Mouse (Mus musculus): ENCODE data around the gene Slc26a11. TPM values are rescaled to one million over a fixed set of nuclear protein-coding genes. Genes with fewer than 3 reads are reported as not detected.

The Slc26a11 gene
- total and polyA plus RNA-seq, 3 experiments, result 1.4 to 3.3 (median 2.6) TPM

DNA sequence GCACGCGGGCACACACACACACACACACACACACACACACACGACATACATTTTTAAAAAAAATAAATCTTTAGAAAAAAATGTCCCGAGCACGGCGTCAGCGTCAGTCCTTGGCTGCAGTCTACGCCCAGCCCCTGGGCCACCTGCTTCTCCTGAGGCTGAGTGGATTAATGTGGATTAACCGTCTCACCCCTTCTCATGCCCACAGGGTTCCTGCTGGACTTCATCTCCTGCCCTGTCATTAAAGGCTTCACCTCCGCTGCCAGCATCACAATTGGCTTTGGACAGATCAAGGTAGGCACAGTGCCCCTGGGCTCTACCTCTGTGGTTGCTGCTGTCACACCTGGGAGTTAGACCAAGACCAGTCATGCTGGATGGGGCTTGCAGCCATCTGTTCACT, 3.7 kb downstream of the Slc26a11 start:
- no peaks in the 10 kb centered on the region for H3K27me3 ChIP-seq (replicated peaks)
- H3K79me2 ChIP-seq (replicated peaks; ENCODE audit: control insufficient read depth, extremely low read depth, insufficient read depth, poor library complexity, severe bottlenecking), result no peaks in the 10 kb centered on the region
- H3K4me3 ChIP-seq (replicated peaks in 1 of 3; ENCODE audit: low read depth in 2 of 3, low read length in 2 of 3, poor library complexity in 1 of 3), result no peak overlapping the region
- H3K9me3 ChIP-seq (replicated peaks; ENCODE audit: low read length), result no peaks in the 10 kb centered on the region
- DNase-seq (ENCODE audit: extremely low read depth), result no peak
- no peak overlapping the region for H3K4me2 ChIP-seq (ENCODE audit: insufficient read depth, low read depth, poor library complexity, severe bottlenecking)
- no peak overlapping the region for H3K27ac ChIP-seq (ENCODE audit: insufficient read depth, low read depth)
- H3K36me3 ChIP-seq (replicated peaks in 1 of 2; ENCODE audit: control insufficient read depth in 1 of 2, insufficient read depth in 1 of 2, low read length in 1 of 2), result peaks cover 13 to 44% of the 10 kb centered on the region in 2 experiments
- peaks cover 12 to 15% of the 10 kb centered on the region in 2 experiments for H3K4me1 ChIP-seq (ENCODE audit: control insufficient read depth in 1 of 2, insufficient read depth in 2 of 2)
- H3K9ac ChIP-seq (ENCODE audit: insufficient read depth, low read depth), result no peak overlapping the region
- in situ Hi-C loops (cut with MboI; ENCODE audit: low pct_ligation_motif_present, low pct_unique_long_range_greater_than_20kb, low sequenced_read_pairs), result no loop called here
- dilution Hi-C loops (cut with MboI; ENCODE audit: extremely low pct_ligation_motif_present, extremely low pct_unique_long_range_greater_than_20kb, low sequenced_read_pairs), result no loop called here
- TF ChIP-seq TCF12 (IDR thresholded peaks at IDR 0.05; ENCODE audit: low read depth, low read length) (no peak), E2F4 (IDR thresholded peaks at IDR 0.05; ENCODE audit: insufficient replicate concordance, low read depth, low read length) (no peak), MEF2A (IDR thresholded peaks at IDR 0.05; ENCODE audit: borderline replicate concordance, low read depth, low read length) (no peak), ETS1 (conservative IDR thresholded peaks at IDR 0.05; ENCODE audit: low read depth, low read length) (no peak), ZMIZ1 (IDR thresholded peaks at IDR 0.05; ENCODE audit: low read depth, low read length) (no peak), JUND (conservative IDR thresholded peaks at IDR 0.05; ENCODE audit: low read depth, low read length) (no peak), ZKSCAN1 (IDR thresholded peaks at IDR 0.05; ENCODE audit: borderline replicate concordance, low read depth, low read length) (no peak), MAFK (IDR thresholded peaks at IDR 0.05; ENCODE audit: insufficient replicate concordance, low read length) (no peak), CHD2 (IDR thresholded peaks at IDR 0.05; ENCODE audit: low read length) (no peak), NRF1 (IDR thresholded peaks at IDR 0.05; ENCODE audit: low read depth, low read length) (no peak), HCFC1 (IDR thresholded peaks at IDR 0.05; ENCODE audit: low read depth, low read length) (no peak), RCOR1 (conservative IDR thresholded peaks at IDR 0.05; ENCODE audit: low read depth, low read length) (no peak), MAX (IDR thresholded peaks at IDR 0.05; ENCODE audit: low read length) (no peak), SIN3A (IDR thresholded peaks at IDR 0.05; ENCODE audit: low read length) (no peak), JUN (IDR thresholded peaks at IDR 0.05; ENCODE audit: insufficient read depth, low read depth, low read length) (no peak)

GRCm38 (mm10) chr11:119362769-119363533, 7.6 kb downstream of the Slc26a11 start:
- Histone ChIP-seq H3K4me2 (ENCODE audit: insufficient read depth, low read depth, poor library complexity, severe bottlenecking) (no peak overlapping the region), H3K9ac (ENCODE audit: insufficient read depth, low read depth) (no peak overlapping the region), H3K9me3 (replicated peaks; ENCODE audit: low read length) (peaks cover 7% of the 10 kb centered on the region), H3K36me3 (replicated peaks in 1 of 2; ENCODE audit: control insufficient read depth in 1 of 2, insufficient read depth in 1 of 2, low read length in 1 of 2) (peaks cover 15 to 46% of the 10 kb centered on the region in 2 experiments), H3K27me3 (replicated peaks) (no peaks in the 10 kb centered on the region), H3K79me2 (replicated peaks; ENCODE audit: control insufficient read depth, extremely low read depth, insufficient read depth, poor library complexity, severe bottlenecking) (no peaks in the 10 kb centered on the region), H3K4me3 (replicated peaks in 1 of 3; ENCODE audit: low read depth in 2 of 3, low read length in 2 of 3, poor library complexity in 1 of 3) (no peak overlapping the region), H3K27ac (ENCODE audit: insufficient read depth, low read depth) (no peak overlapping the region), H3K4me1 (ENCODE audit: control insufficient read depth in 1 of 2, insufficient read depth in 2 of 2) (peaks cover 0 to 3% of the 10 kb centered on the region in 2 experiments; a peak in 3 of 4 replicates)
- TF ChIP-seq ZC3H11A (IDR thresholded peaks at IDR 0.05; ENCODE audit: low read depth, low read length) (no peak), JUN (IDR thresholded peaks at IDR 0.05; ENCODE audit: insufficient read depth, low read depth, low read length) (no peak), MAFK (IDR thresholded peaks at IDR 0.05; ENCODE audit: insufficient replicate concordance, low read length) (no peak), ZNF384 (IDR thresholded peaks at IDR 0.05; ENCODE audit: low read depth, low read length) (no peak), MAX (IDR thresholded peaks at IDR 0.05; ENCODE audit: low read length) (no peak), MEF2A (IDR thresholded peaks at IDR 0.05; ENCODE audit: borderline replicate concordance, low read depth, low read length) (no peak), MXI1 (IDR thresholded peaks at IDR 0.05; ENCODE audit: low read depth, low read length) (no peak), GABPA (IDR thresholded peaks at IDR 0.05; ENCODE audit: insufficient replicate concordance, low read depth, low read length) (no peak), HCFC1 (IDR thresholded peaks at IDR 0.05; ENCODE audit: low read depth, low read length) (no peak), RCOR1 (conservative IDR thresholded peaks at IDR 0.05; ENCODE audit: low read depth, low read length) (no peak), JUND (conservative IDR thresholded peaks at IDR 0.05; ENCODE audit: low read depth, low read length) (no peak), PAX5 (IDR thresholded peaks at IDR 0.05; ENCODE audit: low read length) (no peak), USF2 (conservative IDR thresholded peaks at IDR 0.05; ENCODE audit: low read depth, low read length) (no peak), CHD2 (IDR thresholded peaks at IDR 0.05; ENCODE audit: low read length) (no peak), NELFE (IDR thresholded peaks at IDR 0.05; ENCODE audit: low read depth, low read length) (no peak), MYC (IDR thresholded peaks at IDR 0.05; ENCODE audit: low read depth, low read length) (no peak), SMC3 (IDR thresholded peaks at IDR 0.05; ENCODE audit: low read depth, low read length) (no peak)
- DNase-seq (ENCODE audit: extremely low read depth), result no peak
- in situ Hi-C loops (cut with MboI; ENCODE audit: low pct_ligation_motif_present, low pct_unique_long_range_greater_than_20kb, low sequenced_read_pairs), result no loop called here
- dilution Hi-C loops (cut with MboI; ENCODE audit: extremely low pct_ligation_motif_present, extremely low pct_unique_long_range_greater_than_20kb, low sequenced_read_pairs), result no loop called here

Data from CH12.LX (cell line).